Mouse (Mus musculus) lung, embryonic 15.5 days (tissue): ENCODE results near the gene Dlg2. TPM values are rescaled to one million over a fixed set of nuclear protein-coding genes. Genes with fewer than 3 reads are reported as not detected.

Experiments used
- ATAC-seq: fragments of 200-750 bp; cut with Nextera tagmentation; 2 replicates; pipeline ENCODE4 v1.8.0; 2017; ENCODE audit warnings: moderate number of reproducible peaks, borderline replicate concordance; ENCODE audit not compliant: low FRiP score, low TSS enrichment; ENCODE audit errors: extremely low read depth
- H3K27ac ChIP-seq: fragments of 300-500 bp; sonication (generic); 2 replicates; pipeline ENCODE4 v1.5.1; 2015; ENCODE audit warnings: moderate library complexity, mild to moderate bottlenecking, inconsistent platforms
- H3K27me3 ChIP-seq: fragments of 300-500 bp; sonication (generic); 2 replicates; pipeline ENCODE4 v1.6.1; 2015; ENCODE audit warnings: inconsistent platforms
- H3K36me3 ChIP-seq: fragments of 300-500 bp; sonication (generic); 2 replicates; pipeline ENCODE4 v1.6.1; 2015; ENCODE audit warnings: inconsistent platforms
- H3K4me1 ChIP-seq: fragments of 300-500 bp; sonication (generic); 2 replicates; pipeline ENCODE4 v1.6.1; 2015; ENCODE audit warnings: inconsistent platforms
- H3K4me2 ChIP-seq: fragments of 300-500 bp; sonication (generic); 2 replicates; pipeline ENCODE4 v1.6.1; 2015; ENCODE audit warnings: inconsistent platforms, mild to moderate bottlenecking, moderate library complexity
- H3K4me3 ChIP-seq: fragments of 300-500 bp; sonication (generic); 2 replicates; pipeline ENCODE4 v1.5.1; 2015; ENCODE audit warnings: mild to moderate bottlenecking, inconsistent platforms
- H3K9ac ChIP-seq: fragments of 300-500 bp; sonication (generic); 2 replicates; pipeline ENCODE4 v1.6.1; 2015; ENCODE audit warnings: inconsistent platforms
- H3K9me3 ChIP-seq: fragments of 300-500 bp; sonication (generic); 2 replicates; pipeline ENCODE4 v1.6.1; 2016; ENCODE audit warnings: inconsistent platforms
- WGBS: fragments of 180-500 bp; shearing (Covaris S2); methylation state at CpG from one replicate; pipeline ENCODE4 v1.1.7; 2015; 5-methylcytosine and 5-hydroxymethylcytosine counted together
- polyA plus RNA-seq: library from polyadenylated mRNA; unstranded; fragments of >200 nt; fragmentation: Nextera tagmentation; extraction: Ambion mirVana; gene quantifications from 2 replicates; pipeline ENCODE4 v1.2.1, GENCODE M21; 2015

Gene Dlg2
- polyA plus RNA-seq, 1 experiment from 2014 or later = 2.3 TPM

GRCm38 (mm10) chr7:92463080-92463877, 1986.8 kb downstream of the Dlg2 start:
- H3K36me3 ChIP-seq = no peaks in the 10 kb centered on the region
- H3K4me2 ChIP-seq = no peak overlapping the region
- H3K4me3 ChIP-seq = no peak overlapping the region
- H3K4me1 ChIP-seq = no peaks in the 10 kb centered on the region
- H3K9me3 ChIP-seq = no peaks in the 10 kb centered on the region
- no peaks in the 10 kb centered on the region for H3K27me3 ChIP-seq
- H3K27ac ChIP-seq = no peak overlapping the region
- H3K9ac ChIP-seq = no peak overlapping the region
- 36% methylated on average over 2 of the region's 2 CpGs for WGBS
- ATAC-seq = no peak

DNA sequence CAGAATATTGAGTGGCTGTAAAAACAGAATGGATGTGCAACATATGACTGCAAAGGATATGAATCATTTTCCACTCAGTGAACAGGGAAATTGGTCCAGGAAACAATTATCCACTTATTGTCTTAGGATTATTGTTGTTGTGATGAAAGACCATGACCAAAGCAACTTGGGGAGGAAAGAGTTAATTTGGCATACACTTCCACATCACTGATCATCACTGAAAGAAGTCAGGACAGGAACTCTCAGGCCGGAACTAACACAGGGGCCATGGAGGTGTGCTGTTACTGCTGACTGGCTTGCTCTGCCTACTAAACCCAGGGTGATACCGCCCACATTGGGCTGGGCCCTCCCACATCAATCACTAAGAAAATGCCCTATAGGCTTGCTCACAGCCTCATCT, 1987.8 kb downstream of the Dlg2 start:
- Histone ChIP-seq H3K27me3 (no peaks in the 10 kb centered on the region), H3K4me2 (no peak overlapping the region), H3K36me3 (no peaks in the 10 kb centered on the region), H3K9ac (no peak overlapping the region), H3K9me3 (no peaks in the 10 kb centered on the region), H3K4me3 (no peak overlapping the region), H3K27ac (no peak overlapping the region), H3K4me1 (no peaks in the 10 kb centered on the region)
- no peak for ATAC-seq
- 56% methylated on average over 2 of the region's 2 CpGs for WGBS

GRCm38 (mm10) chr7:92479143-92479542, 2002.7 kb downstream of the Dlg2 start:
- Histone ChIP-seq H3K36me3 (no peaks in the 10 kb centered on the region), H3K4me3 (no peak overlapping the region), H3K9me3 (no peaks in the 10 kb centered on the region), H3K4me1 (no peaks in the 10 kb centered on the region), H3K9ac (no peak overlapping the region), H3K4me2 (no peak overlapping the region), H3K27me3 (no peaks in the 10 kb centered on the region), H3K27ac (no peak overlapping the region)
- ATAC-seq = no peak
- WGBS = 49% methylated on average over 1 of the region's 1 CpGs

DNA sequence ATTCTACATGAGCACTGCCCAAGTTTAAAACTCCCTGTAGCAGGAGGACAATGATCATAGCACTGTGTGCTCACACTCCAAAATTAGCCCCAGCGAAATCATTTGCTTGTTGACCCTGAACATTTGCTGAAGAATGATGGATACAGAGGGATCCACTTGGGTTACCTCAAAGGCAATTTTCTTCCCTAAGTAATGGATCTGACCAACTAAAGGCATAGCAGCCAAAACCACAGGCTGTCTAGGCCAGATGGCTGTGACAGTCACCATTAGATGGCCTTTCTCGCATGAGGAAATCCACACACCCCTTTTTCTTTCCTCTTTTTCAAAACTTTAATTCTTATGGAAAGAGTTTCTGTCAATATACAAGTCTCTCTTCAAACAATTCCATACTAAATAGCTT, 2003.3 kb downstream of the Dlg2 start:
- Histone ChIP-seq H3K4me2 (no peak overlapping the region), H3K36me3 (no peaks in the 10 kb centered on the region), H3K27me3 (no peaks in the 10 kb centered on the region), H3K4me3 (no peak overlapping the region), H3K9ac (no peak overlapping the region), H3K4me1 (no peaks in the 10 kb centered on the region), H3K27ac (no peak overlapping the region), H3K9me3 (no peaks in the 10 kb centered on the region)
- ATAC-seq = no peak
- WGBS = 80% methylated on average over 2 of the region's 2 CpGs

DNA sequence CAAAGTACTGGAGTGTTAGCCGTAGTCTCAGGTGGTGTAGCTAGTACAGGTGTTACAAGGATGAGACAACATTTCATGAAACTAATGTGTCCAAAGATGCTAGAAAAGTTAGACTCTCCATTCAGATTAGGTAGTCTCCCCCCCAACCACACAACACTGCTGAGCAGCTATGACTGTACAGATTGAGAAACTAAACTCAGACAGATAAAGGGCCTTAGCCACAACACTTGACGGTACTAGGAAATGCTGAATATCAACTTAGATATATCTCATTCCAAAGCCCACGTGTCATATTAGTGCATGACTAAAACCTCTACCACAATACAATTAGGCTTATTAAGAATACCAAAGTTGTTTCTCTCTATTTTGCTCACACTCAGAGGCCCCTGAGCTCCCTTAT, 2006.9 kb downstream of the Dlg2 start:
- Histone ChIP-seq H3K4me1 (no peaks in the 10 kb centered on the region), H3K9ac (no peak overlapping the region), H3K27ac (no peak overlapping the region), H3K36me3 (no peaks in the 10 kb centered on the region), H3K9me3 (no peaks in the 10 kb centered on the region), H3K27me3 (no peaks in the 10 kb centered on the region), H3K4me2 (no peak overlapping the region), H3K4me3 (no peak overlapping the region)
- WGBS = 74% methylated on average over 3 of the region's 3 CpGs
- ATAC-seq = no peak

DNA sequence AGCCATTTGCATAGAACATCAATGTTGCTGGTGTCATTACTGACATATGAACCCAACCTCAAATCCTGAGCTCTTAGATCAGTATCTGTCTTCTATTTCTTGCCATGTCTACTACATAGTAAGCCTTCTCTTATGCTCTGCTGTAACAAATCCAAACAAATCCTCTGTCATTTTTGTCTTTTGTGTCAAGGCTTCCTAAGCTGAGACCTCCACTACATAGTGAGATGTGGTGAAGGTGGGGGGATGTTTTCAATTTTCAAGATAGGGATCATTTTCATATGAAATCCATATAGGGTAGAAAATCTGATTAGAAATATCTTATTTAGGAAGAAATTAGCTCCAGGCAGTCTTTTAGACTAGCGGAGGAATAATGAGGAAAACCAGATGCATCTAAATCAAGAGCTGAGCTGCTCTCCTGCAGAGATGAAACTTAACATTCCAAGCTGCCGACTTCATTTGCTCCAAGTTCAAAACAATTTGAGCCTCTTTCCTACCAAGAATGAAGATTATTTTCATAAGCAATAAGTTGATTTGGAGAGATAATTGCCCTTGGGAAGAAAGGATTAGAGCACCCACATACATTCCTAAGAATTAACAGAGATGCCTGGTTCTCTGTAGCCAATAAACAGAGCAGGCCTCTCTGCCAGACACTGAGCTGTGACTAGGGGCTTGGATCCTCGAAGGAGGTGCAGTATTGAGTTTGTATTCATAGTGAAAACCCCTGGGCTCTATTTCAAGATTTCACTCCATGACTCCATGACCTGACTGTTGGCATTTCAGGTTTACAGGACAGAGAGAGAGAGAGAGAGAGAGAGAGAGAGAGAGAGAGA, 2009.6 kb downstream of the Dlg2 start:
- 56% methylated on average over 3 of the region's 3 CpGs for WGBS
- Histone ChIP-seq H3K36me3 (no peaks in the 10 kb centered on the region), H3K4me3 (no peak overlapping the region), H3K9me3 (no peaks in the 10 kb centered on the region), H3K9ac (no peak overlapping the region), H3K27ac (no peak overlapping the region), H3K4me2 (no peak overlapping the region), H3K27me3 (no peaks in the 10 kb centered on the region), H3K4me1 (no peaks in the 10 kb centered on the region)
- no peak for ATAC-seq

DNA sequence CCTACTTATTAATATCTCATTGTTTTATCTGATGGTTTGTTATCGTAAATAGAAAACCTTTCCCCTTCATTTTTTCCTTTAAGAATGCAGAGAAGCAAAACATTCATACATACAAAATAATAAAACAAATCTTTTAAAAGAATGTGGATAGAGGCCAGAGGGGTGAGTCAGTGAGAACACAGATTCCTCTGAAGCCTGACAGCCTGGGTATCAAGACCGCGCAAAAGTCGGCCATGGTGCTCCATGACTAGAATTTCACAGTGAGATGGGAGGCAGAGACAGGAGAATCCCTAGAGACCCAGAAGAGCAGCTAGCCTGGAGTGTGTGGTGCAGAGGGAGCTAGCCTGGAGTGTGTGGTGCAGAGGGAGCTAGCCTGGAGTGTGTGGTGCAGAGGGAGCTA, 2010.4 kb downstream of the Dlg2 start:
- Histone ChIP-seq H3K27me3 (no peaks in the 10 kb centered on the region), H3K27ac (no peak overlapping the region), H3K9me3 (no peaks in the 10 kb centered on the region), H3K4me3 (no peak overlapping the region), H3K9ac (no peak overlapping the region), H3K4me2 (no peak overlapping the region), H3K36me3 (no peaks in the 10 kb centered on the region), H3K4me1 (no peaks in the 10 kb centered on the region)
- no peak for ATAC-seq
- WGBS = 84% methylated on average over 4 of the region's 4 CpGs

DNA sequence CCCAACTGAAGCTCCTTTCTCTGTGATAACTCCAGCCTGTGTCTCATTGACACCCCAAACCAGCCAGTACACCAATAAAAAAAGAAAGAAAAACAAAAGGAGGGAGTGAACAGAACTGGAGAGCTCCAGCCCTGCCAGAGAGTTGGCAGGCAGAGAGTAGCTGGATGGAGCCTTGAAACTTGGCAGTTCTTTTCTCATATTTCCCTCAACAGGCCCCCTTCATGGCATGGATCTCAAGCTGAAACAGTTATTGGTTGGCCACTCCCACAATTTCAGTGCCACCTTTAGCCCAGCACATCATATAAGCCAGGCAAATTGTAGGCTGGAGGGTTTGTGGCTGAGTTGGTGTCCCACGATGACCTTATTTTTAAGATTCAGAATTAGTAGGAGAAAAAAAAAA, 2015.8 kb downstream of the Dlg2 start:
- ATAC-seq = no peak
- 91% methylated on average over 1 of the region's 1 CpGs for WGBS
- Histone ChIP-seq H3K4me3 (no peak overlapping the region), H3K27ac (no peak overlapping the region), H3K36me3 (no peaks in the 10 kb centered on the region), H3K27me3 (no peaks in the 10 kb centered on the region), H3K9me3 (no peaks in the 10 kb centered on the region), H3K4me1 (no peaks in the 10 kb centered on the region), H3K4me2 (no peak overlapping the region), H3K9ac (no peak overlapping the region)

DNA sequence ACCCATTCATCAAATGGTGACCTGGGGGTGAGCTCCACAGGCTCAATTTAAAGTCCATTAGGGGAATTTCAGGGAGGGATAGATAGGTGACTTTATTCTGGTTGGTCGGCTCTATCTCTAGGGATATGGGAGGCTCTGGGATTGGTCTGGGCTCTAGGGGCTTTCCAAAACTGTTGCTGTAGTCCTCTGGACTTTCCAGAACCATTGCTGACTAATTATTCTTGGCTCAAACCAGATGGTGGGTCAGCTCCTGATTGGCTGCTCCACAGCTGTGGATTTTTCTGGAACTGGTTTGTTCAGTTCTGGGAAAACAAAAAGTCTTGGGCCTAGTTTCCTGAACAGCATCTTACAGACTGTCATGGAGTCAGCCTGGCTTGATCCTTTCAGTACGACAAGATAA, 2017.0 kb downstream of the Dlg2 start:
- no peaks in the 10 kb centered on the region for H3K4me1 ChIP-seq
- no peak overlapping the region for H3K27ac ChIP-seq
- ATAC-seq = no peak
- no peak overlapping the region for H3K9ac ChIP-seq
- no peaks in the 10 kb centered on the region for H3K27me3 ChIP-seq
- no peaks in the 10 kb centered on the region for H3K36me3 ChIP-seq
- WGBS = 72% methylated on average over 2 of the region's 2 CpGs
- no peak overlapping the region for H3K4me2 ChIP-seq
- H3K4me3 ChIP-seq = no peak overlapping the region
- no peaks in the 10 kb centered on the region for H3K9me3 ChIP-seq

Other genes starting within 250 kb of the Dlg2 start
- not detected in 2 replicates for gene Ccdc83, start 210.9 kb upstream of the Dlg2 start, polyA plus RNA-seq
- gene Sytl2, start 174.4 kb upstream of the Dlg2 start, polyA plus RNA-seq = 4.1 and 4.2 TPM in 2 replicates
- gene Ccdc89, start 50.1 kb upstream of the Dlg2 start, polyA plus RNA-seq = 1.6 TPM in 2 replicates
- 32.2 and 33.3 TPM in 2 replicates for gene Crebzf, start 33.9 kb upstream of the Dlg2 start, polyA plus RNA-seq
- gene Tmem126a, start 19.4 kb upstream of the Dlg2 start, polyA plus RNA-seq = 95.0 and 99.1 TPM in 2 replicates
- 32.7 and 34.8 TPM in 2 replicates for gene Tmem126b, start 671 bp upstream of the Dlg2 start, polyA plus RNA-seq